ENCODE assay signal across 15 mouse cellular contexts in genomic region chr3:83112869-83113268, GRCm38 (mm10). TPM values are rescaled to one million over a fixed set of nuclear protein-coding genes. Genes with fewer than 3 reads are reported as not detected.
DNase-seq lines count a peak whose midpoint lies in the region; ATAC-seq and TF ChIP-seq lines count a peak whose summit lies in the region.
"Had no signal": no experiment of that assay in that cellular context is flagged by ENCODE, and none has a peak within 500 bp of the region (broad histone marks: within the 10 kb centered on the region; RNA-seq: fewer than 3 reads in every experiment).

No protein-coding gene starts in this region.

- intact Hi-C loops in heart, postnatal 25 days (cut with DNase I) = no loop called here

- H3K4me2 ChIP-seq in midbrain, postnatal 0 days (ENCODE audit: low read depth, low read length, poor library complexity, severe bottlenecking) = no peak overlapping the region
- no peak overlapping the region for H3K4me2 ChIP-seq in hindbrain, embryonic 13.5 days
- H3K4me2 ChIP-seq: liver, embryonic 15.5 days had no signal

- no peak for TF ChIP-seq CTCF in midbrain, postnatal 0 days (IDR thresholded peaks at IDR 0.05)

- no peaks in the 10 kb centered on the region for H3K9me3 ChIP-seq in midbrain, embryonic 10.5 days (replicated peaks)
- no peaks in the 10 kb centered on the region for H3K9me3 ChIP-seq in midbrain, postnatal 0 days (ENCODE audit: low read length)
- no peaks in the 10 kb centered on the region for H3K9me3 ChIP-seq in hindbrain, embryonic 13.5 days
- H3K9me3 ChIP-seq: liver, embryonic 15.5 days had no signal

- no peak overlapping the region for H3K4me3 ChIP-seq in midbrain, embryonic 10.5 days
- H3K4me3 ChIP-seq in midbrain, postnatal 0 days (ENCODE audit: low read depth, low read length) = no peak overlapping the region
- no peak overlapping the region for H3K4me3 ChIP-seq in hindbrain, embryonic 13.5 days
- H3K4me3 ChIP-seq: layer of hippocampus, adult 2 months; liver, embryonic 15.5 days had no signal

- H3K27ac ChIP-seq in midbrain, embryonic 10.5 days (replicated peaks) = no peak overlapping the region
- no peak overlapping the region for H3K27ac ChIP-seq in midbrain, postnatal 0 days (ENCODE audit: low read depth, low read length)
- no peak overlapping the region for H3K27ac ChIP-seq in hindbrain, embryonic 13.5 days
- H3K27ac ChIP-seq: layer of hippocampus, adult 2 months; liver, embryonic 15.5 days; macrophage had no signal

- H3K9ac ChIP-seq in midbrain, postnatal 0 days (replicated peaks; ENCODE audit: low read length, poor library complexity, severe bottlenecking) = no peak overlapping the region
- no peak overlapping the region for H3K9ac ChIP-seq in hindbrain, embryonic 13.5 days
- H3K9ac ChIP-seq: liver, embryonic 15.5 days had no signal

- H3K4me1 ChIP-seq in midbrain, embryonic 10.5 days = peaks cover 32% of the 10 kb centered on the region
- H3K4me1 ChIP-seq in midbrain, postnatal 0 days (ENCODE audit: insufficient read depth, low read length) = no peaks in the 10 kb centered on the region; the same call in 1 of the 2 replicates
- H3K4me1 ChIP-seq in hindbrain, embryonic 13.5 days (replicated peaks) = peaks cover 29% of the 10 kb centered on the region
- H3K4me1 ChIP-seq: liver, embryonic 15.5 days had no signal

- DNase-seq in midbrain, embryonic 10.5 days (ENCODE audit: low spot score) = peak; percentile 12
- DNase-seq in midbrain, postnatal 0 days (ENCODE audit: low spot score) = no peak
- peak; percentile 68 for DNase-seq in mesoderm, embryonic 11.5 days (ENCODE audit: low read depth, low spot score)
- DNase-seq in layer of hippocampus, postnatal 14 days (ENCODE audit: low spot score in 2 of 2) = no peak
- no peak for DNase-seq in frontal cortex, postnatal 36 days (ENCODE audit: low spot score in 2 of 2)
- DNase-seq in heart, postnatal 25 days (ENCODE audit: low spot score) = no peak
- DNase-seq: adrenal gland, postnatal 25 days; heart, postnatal 4 days; kidney, adult 9 months; right cerebral cortex, postnatal 4 days had no signal

- no peak for ATAC-seq in midbrain, postnatal 0 days (ENCODE audit: low FRiP score)
- ATAC-seq in hindbrain, embryonic 13.5 days (ENCODE audit: low FRiP score) = peak; percentile 29; the same call in 1 of the 2 replicates
- ATAC-seq: CD4-positive, CD25-positive, alpha-beta regulatory T cell, adult 4 months had no signal

- H3K36me3 ChIP-seq in midbrain, embryonic 10.5 days = no peaks in the 10 kb centered on the region
- H3K36me3 ChIP-seq in midbrain, postnatal 0 days (ENCODE audit: insufficient read depth, low read length) = no peaks in the 10 kb centered on the region
- no peaks in the 10 kb centered on the region for H3K36me3 ChIP-seq in hindbrain, embryonic 13.5 days
- H3K36me3 ChIP-seq: liver, embryonic 15.5 days had no signal

- peaks cover 21% of the 10 kb centered on the region; the same call in 1 of the 2 replicates for H3K27me3 ChIP-seq in midbrain, embryonic 10.5 days (ENCODE audit: low read depth, poor library complexity, severe bottlenecking)
- H3K27me3 ChIP-seq in midbrain, postnatal 0 days (ENCODE audit: insufficient read depth, low read length) = no peaks in the 10 kb centered on the region
- H3K27me3 ChIP-seq in hindbrain, embryonic 13.5 days = 0 out of 2 replicates have a peak, but pooled peaks cover 3% of the 10 kb centered on the region
- H3K27me3 ChIP-seq: liver, embryonic 15.5 days had no signal

- 19% methylated on average over 3 of the region's 3 CpGs for WGBS in midbrain, embryonic 10.5 days
- WGBS in midbrain, postnatal 0 days = 34% methylated on average over 3 of the region's 3 CpGs
- 18% methylated on average over 3 of the region's 3 CpGs for WGBS in hindbrain, embryonic 13.5 days

RNA-seq across cellular contexts. Expression of gene Dchs2, which starts 14.9 kb away (rescaled TPM):
- 0.15 and 0.17 TPM in 2 replicates for polyA plus RNA-seq in midbrain, embryonic 10.5 days (2016; fragmentation: Nextera tagmentation; extraction: Ambion mirVana)
- 7.6 and 8.7 TPM in 2 replicates for total RNA-seq in midbrain, postnatal 0 days (2014; rRNA removed)
- 0.45 and 0.54 TPM in 2 replicates for polyA plus RNA-seq in midbrain, postnatal 0 days (2015; fragmentation: Nextera tagmentation; extraction: Ambion mirVana)
- polyA plus RNA-seq in hindbrain, embryonic 13.5 days (2015; fragmentation: Nextera tagmentation; extraction: Ambion mirVana) = 0.87 and 0.98 TPM in 2 replicates
- 1 to 10 TPM; 5.0 to 5.3 TPM for total RNA-seq in layer of hippocampus, postnatal 14 days (2021)
- total RNA-seq in heart, postnatal 25 days (2021) = under 1 TPM; 0.64 to 0.70 TPM
- polyA plus RNA-seq: CD4-positive, CD25-positive, alpha-beta regulatory T cell, adult 4 months; macrophage had no signal

RNA-seq across cellular contexts. Expression of gene Plrg1, which starts 57.5 kb away (rescaled TPM):
- 144 and 150 TPM in 2 replicates for polyA plus RNA-seq in midbrain, embryonic 10.5 days (2016; fragmentation: Nextera tagmentation; extraction: Ambion mirVana)
- total RNA-seq in midbrain, postnatal 0 days (2014; rRNA removed) = 65.7 and 78.7 TPM in 2 replicates
- polyA plus RNA-seq in midbrain, postnatal 0 days (2015; fragmentation: Nextera tagmentation; extraction: Ambion mirVana) = 76.9 and 78.0 TPM in 2 replicates
- polyA plus RNA-seq in hindbrain, embryonic 13.5 days (2015; fragmentation: Nextera tagmentation; extraction: Ambion mirVana) = 107 and 108 TPM in 2 replicates
- 10 to 100 TPM; 43.6 to 44.4 TPM for total RNA-seq in layer of hippocampus, postnatal 14 days (2021)
- 10 to 100 TPM; 25.5 to 27.9 TPM for total RNA-seq in heart, postnatal 25 days (2021)

Comparison
In these comparisons a context has a peak if more than half of its experiments do, and no peak if none do; other contexts are left out.
1. DNase-seq: peak in midbrain, embryonic 10.5 days (single experiment) and mesoderm, embryonic 11.5 days (single experiment); none in midbrain, postnatal 0 days (single experiment), layer of hippocampus, postnatal 14 days (0 of 2), frontal cortex, postnatal 36 days (0 of 2) and heart, postnatal 25 days (single experiment).